26 mouse cellular contexts compared by ENCODE assay signal in the genomic region with DNA sequence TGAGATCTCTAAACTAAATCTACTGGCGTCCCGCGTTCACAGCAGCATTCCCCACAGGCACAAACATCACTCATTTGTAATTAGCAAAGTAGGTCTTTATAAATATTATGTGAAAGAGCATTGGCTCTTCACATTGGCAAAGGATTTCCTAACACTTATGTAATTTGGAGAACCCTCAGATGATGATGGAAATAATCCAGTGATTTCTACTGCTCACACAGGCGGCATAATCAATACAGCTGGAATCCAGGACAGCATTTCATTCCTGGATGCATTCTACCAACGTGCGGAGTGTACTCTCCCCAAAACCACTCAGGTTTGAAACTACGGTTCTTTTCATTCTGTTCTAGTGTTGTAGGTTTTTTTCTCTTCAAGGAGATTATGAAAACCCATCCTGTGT.
"Had no signal": no experiment of that assay in that cellular context is flagged by ENCODE, and none has a peak within 500 bp of the region (broad histone marks: within the 10 kb centered on the region; RNA-seq: fewer than 3 reads in every experiment).

No protein-coding gene starts in this region.

- H3K27ac ChIP-seq: embryonic facial prominence, embryonic 10.5 days; embryonic facial prominence, embryonic 12.5 days; embryonic facial prominence, embryonic 13.5 days; embryonic facial prominence, embryonic 15.5 days; forebrain, embryonic 10.5 days; forebrain, embryonic 12.5 days; forebrain, embryonic 13.5 days; forebrain, embryonic 15.5 days; gastrocnemius, adult 2 months had no signal

- H3K9me3 ChIP-seq: embryonic facial prominence, embryonic 10.5 days; embryonic facial prominence, embryonic 12.5 days; embryonic facial prominence, embryonic 13.5 days; embryonic facial prominence, embryonic 15.5 days; forebrain, embryonic 10.5 days; forebrain, embryonic 12.5 days; forebrain, embryonic 13.5 days; forebrain, embryonic 15.5 days had no signal

- DNase-seq: cerebellum, adult 2 months; cerebellum, adult 8-10 months; cerebellum, adult 9-10 months; cerebellum, adult 9-11 months; cerebellum, postnatal 10 days; cerebellum, postnatal 14 days; cerebellum, postnatal 25 days; cerebellum, postnatal 36 days; embryo, embryonic 11 days; forebrain, postnatal 0 days; gastrocnemius, adult 2 months; gastrocnemius, postnatal 10 days; gastrocnemius, postnatal 14 days; gastrocnemius, postnatal 25 days; gastrocnemius, postnatal 36 days; heart, adult 18-20 months had no signal

- H3K36me3 ChIP-seq: embryonic facial prominence, embryonic 10.5 days; embryonic facial prominence, embryonic 12.5 days; embryonic facial prominence, embryonic 13.5 days; embryonic facial prominence, embryonic 15.5 days; forebrain, embryonic 10.5 days; forebrain, embryonic 12.5 days; forebrain, embryonic 15.5 days had no signal

- H3K4me3 ChIP-seq: embryonic facial prominence, embryonic 10.5 days; embryonic facial prominence, embryonic 12.5 days; embryonic facial prominence, embryonic 13.5 days; embryonic facial prominence, embryonic 15.5 days; erythroblast, embryonic 14.5 days; forebrain, embryonic 10.5 days; forebrain, embryonic 12.5 days; forebrain, embryonic 13.5 days; forebrain, embryonic 15.5 days; gastrocnemius, adult 2 months had no signal

- H3K4me1 ChIP-seq: embryonic facial prominence, embryonic 10.5 days; embryonic facial prominence, embryonic 12.5 days; embryonic facial prominence, embryonic 13.5 days; embryonic facial prominence, embryonic 15.5 days; forebrain, embryonic 10.5 days; forebrain, embryonic 12.5 days; forebrain, embryonic 13.5 days; forebrain, embryonic 15.5 days had no signal

- H3K4me2 ChIP-seq: embryonic facial prominence, embryonic 12.5 days; embryonic facial prominence, embryonic 13.5 days; embryonic facial prominence, embryonic 15.5 days; forebrain, embryonic 12.5 days; forebrain, embryonic 13.5 days; forebrain, embryonic 15.5 days had no signal

- H3K9ac ChIP-seq: embryonic facial prominence, embryonic 12.5 days; embryonic facial prominence, embryonic 13.5 days; embryonic facial prominence, embryonic 15.5 days; forebrain, embryonic 12.5 days; forebrain, embryonic 13.5 days; forebrain, embryonic 15.5 days; forebrain, postnatal 0 days had no signal

- H3K27me3 ChIP-seq: embryonic facial prominence, embryonic 12.5 days; embryonic facial prominence, embryonic 13.5 days; embryonic facial prominence, embryonic 15.5 days; forebrain, embryonic 12.5 days; forebrain, embryonic 13.5 days; forebrain, embryonic 15.5 days had no signal

- ATAC-seq: forebrain, embryonic 15.5 days; forebrain, embryonic 16.5 days had no signal
